Mouse (Mus musculus) bone marrow, adult 2 months (tissue): Measurements from ENCODE around the gene Rbpjl.

Experiments
- CTCF ChIP-seq: fragments of 200-500 bp; IDR thresholded peaks from 2 replicates; pipeline ENCODE4 v1.5.1; 2011; ENCODE audit warnings: low read length, control low read depth; ENCODE audit not compliant: control insufficient read depth, insufficient read depth
- POLR2A ChIP-seq: fragments of 200-500 bp; IDR thresholded peaks from 2 replicates; pipeline ENCODE4 v1.6.1; 2011; ENCODE audit warnings: low read depth, mild to moderate bottlenecking, control low read depth, low read length, borderline replicate concordance; ENCODE audit not compliant: control insufficient read depth

GRCm38 (mm10) chr2:164429881-164430615 lies 27.1 kb downstream of the Rbpjl start:
- TF ChIP-seq CTCF, result no peak
- no peak for TF ChIP-seq POLR2A
